Mouse (Mus musculus): ENCODE data around the gene Trat1.

Gene Trat1

DNA sequence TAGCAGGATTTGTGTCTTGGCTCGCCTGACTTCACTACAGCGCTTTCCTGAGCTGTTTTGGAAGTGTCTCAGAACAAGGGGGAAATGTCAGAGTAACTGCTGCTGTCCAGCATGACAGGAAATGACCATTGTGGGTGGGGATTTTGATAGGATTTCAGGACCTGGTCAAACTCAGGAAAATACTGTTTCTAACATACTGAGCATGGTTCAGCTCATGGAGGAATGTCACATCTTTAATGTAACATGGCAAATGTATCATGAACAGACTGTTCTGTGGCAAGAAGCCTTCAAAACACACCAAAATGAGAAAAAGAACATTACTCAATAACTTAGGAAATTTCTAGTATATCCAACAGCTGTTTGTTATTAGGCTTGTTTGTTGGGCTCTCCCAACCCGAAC, 52.1 kb downstream of the Trat1 start:
- no peak for DNase-seq (ENCODE audit: low read depth, low spot score)

DNA sequence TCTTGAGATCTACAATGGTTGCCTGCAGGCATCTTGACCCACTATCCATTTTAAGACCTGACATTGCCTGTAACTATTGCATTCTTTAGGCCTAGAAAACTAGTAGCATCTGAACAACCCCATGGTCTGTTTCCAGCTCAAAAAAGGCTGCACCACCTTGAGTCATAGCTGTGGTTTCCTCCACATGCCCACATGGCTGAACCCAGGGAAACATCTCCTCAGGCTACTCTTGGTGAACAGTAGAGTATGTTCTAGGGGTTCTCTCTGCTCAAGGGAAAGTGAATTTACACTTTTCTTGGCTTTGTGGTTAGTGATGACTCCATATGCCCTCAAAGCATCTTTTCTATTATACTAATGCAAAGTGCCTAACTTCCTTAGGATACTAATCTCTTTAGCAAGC, 55.5 kb downstream of the Trat1 start:
- DNase-seq (ENCODE audit: low read depth, low spot score), result no peak

DNA sequence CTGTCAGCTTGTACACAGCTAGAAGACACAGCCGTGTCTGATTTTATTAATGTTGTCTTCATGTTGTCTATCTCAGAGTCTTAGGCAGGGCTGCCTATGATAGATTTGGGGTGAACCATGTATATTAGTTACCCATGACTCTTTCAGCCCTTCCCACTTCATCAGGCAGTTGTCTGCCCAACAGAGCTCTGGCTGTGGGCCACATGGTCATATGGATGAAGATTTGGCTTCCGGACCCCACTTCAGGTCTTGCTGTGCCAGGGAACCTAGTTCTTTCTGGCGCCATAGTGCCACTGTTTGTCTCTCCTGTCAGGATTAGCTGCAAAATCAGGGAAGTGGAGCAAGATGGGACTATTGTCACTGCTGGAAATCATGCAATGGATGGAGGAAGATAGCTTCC, 69.9 kb downstream of the Trat1 start:
- no peak for DNase-seq (ENCODE audit: low read depth, low spot score)
